Mouse (Mus musculus) lung, postnatal 0 days (tissue): ENCODE data around the gene Garnl3. TPM values are rescaled to one million over a fixed set of nuclear protein-coding genes. Genes with fewer than 3 reads are reported as not detected.

Source experiments
- ATAC-seq: fragments of 200-750 bp; cut with Nextera tagmentation; 2 replicates; pipeline ENCODE4 v1.8.0; 2017; ENCODE audit warnings: moderate library complexity
- DNase-seq: peaks from one replicate; pipeline ENCODE4 v3.0.0-alpha.2; 2016; ENCODE audit warnings: low spot score
- H3K27ac ChIP-seq: fragments of 300-500 bp; sonication (generic); 2 replicates; pipeline ENCODE4 v1.5.1; 2014; ENCODE audit warnings: antibody characterized with exemption, mild to moderate bottlenecking, low read length, mixed read lengths
- H3K27me3 ChIP-seq: fragments of 300-500 bp; sonication (generic); replicated peaks from 2 replicates; pipeline ENCODE4 v1.6.1; 2014; ENCODE audit warnings: low read length, mixed read lengths; ENCODE audit not compliant: insufficient read depth
- H3K36me3 ChIP-seq: fragments of 300-500 bp; sonication (generic); 2 replicates; pipeline ENCODE4 v1.6.1; 2014; ENCODE audit warnings: low read length, mixed read lengths; ENCODE audit not compliant: insufficient read depth
- H3K4me1 ChIP-seq: fragments of 300-500 bp; sonication (generic); 2 replicates; pipeline ENCODE4 v1.6.1; 2014; ENCODE audit warnings: antibody characterized with exemption, low read depth, low read length, mixed read lengths; ENCODE audit not compliant: insufficient read depth
- H3K4me2 ChIP-seq: fragments of 300-500 bp; sonication (generic); replicated peaks from 2 replicates; pipeline ENCODE4 v1.6.1; 2014; ENCODE audit warnings: low read depth, mild to moderate bottlenecking, low read length, moderate library complexity, mixed read lengths
- H3K4me3 ChIP-seq: fragments of 300-500 bp; sonication (generic); 2 replicates; pipeline ENCODE4 v1.5.1; 2014; ENCODE audit warnings: low read depth, low read length
- H3K9ac ChIP-seq: fragments of 300-500 bp; sonication (generic); replicated peaks from 2 replicates; pipeline ENCODE4 v1.6.1; 2014; ENCODE audit warnings: low read depth, mild to moderate bottlenecking
- H3K9me3 ChIP-seq: fragments of 300-500 bp; sonication (generic); 2 replicates; pipeline ENCODE4 v1.6.1; 2016; ENCODE audit warnings: low read length, mixed read lengths
- CTCF ChIP-seq: IDR thresholded peaks from 2 replicates; pipeline ENCODE4 v1.5.1; 2016; ENCODE audit warnings: antibody characterized with exemption, mild to moderate bottlenecking
- EP300 ChIP-seq: IDR thresholded peaks from 2 replicates; pipeline ENCODE4 v1.6.1; 2016; ENCODE audit warnings: antibody characterized with exemption, mild to moderate bottlenecking, control low read depth
- WGBS: fragments of 180-500 bp; shearing (Covaris S2); extraction: QIAGEN DNeasy Blood & Tissue Kit; methylation state at CpG from one replicate; pipeline ENCODE4 v1.1.7; 2014; 5-methylcytosine and 5-hydroxymethylcytosine counted together
- polyA plus RNA-seq: library from polyadenylated mRNA; unstranded; fragments of >200 nt; fragmentation: Nextera tagmentation; extraction: Ambion mirVana; gene quantifications from 2 replicates; pipeline ENCODE4 v1.2.1, GENCODE M21; 2015

Garnl3 gene
- polyA plus RNA-seq, 1 experiment from 2014 or later, result 5.9 TPM

GRCm38 (mm10) chr2:32981725-32982271 is 149.7 kb downstream of the Garnl3 start, which contains the start of gene Slc2a8:
Gene Slc2a8, minus strand, starts transcription at chr2:32982083.
- peak; percentile 100 for ATAC-seq
- peaks cover 8% of the 10 kb centered on the region; the same call in 1 of the 2 replicates for H3K4me1 ChIP-seq
- no peak for TF ChIP-seq CTCF
- no peak for TF ChIP-seq EP300
- H3K4me3 ChIP-seq, result peak within 1 kb of the TSS; percentile 71
- H3K27me3 ChIP-seq, result no peaks in the 10 kb centered on the region
- no peaks in the 10 kb centered on the region for H3K36me3 ChIP-seq
- under 1% methylated on average over 47 of the region's 50 CpGs for WGBS
- peak; percentile 97 for DNase-seq
- H3K9ac ChIP-seq, result peak within 1 kb of the TSS; percentile 58
- H3K4me2 ChIP-seq, result peak within 1 kb of the TSS; percentile 100
- no peak within 1 kb of the TSS for H3K27ac ChIP-seq
- H3K9me3 ChIP-seq, result no peaks in the 10 kb centered on the region

GRCm38 (mm10) chr2:32981281-32981680 is 150.2 kb downstream of the Garnl3 start:
- H3K27me3 ChIP-seq, result no peaks in the 10 kb centered on the region
- peaks cover 8% of the 10 kb centered on the region; the same call in 1 of the 2 replicates for H3K4me1 ChIP-seq
- peak overlapping the region; percentile 71 for H3K4me3 ChIP-seq
- peak; percentile 23 for ATAC-seq
- no peak for TF ChIP-seq EP300
- TF ChIP-seq CTCF, result no peak
- peak overlapping the region; percentile 100 for H3K4me2 ChIP-seq
- no peaks in the 10 kb centered on the region for H3K36me3 ChIP-seq
- under 1% methylated on average over 20 of the region's 23 CpGs for WGBS
- H3K9ac ChIP-seq, result peak overlapping the region; percentile 58
- H3K9me3 ChIP-seq, result no peaks in the 10 kb centered on the region
- no peak overlapping the region for H3K27ac ChIP-seq
- no peak for DNase-seq

DNA sequence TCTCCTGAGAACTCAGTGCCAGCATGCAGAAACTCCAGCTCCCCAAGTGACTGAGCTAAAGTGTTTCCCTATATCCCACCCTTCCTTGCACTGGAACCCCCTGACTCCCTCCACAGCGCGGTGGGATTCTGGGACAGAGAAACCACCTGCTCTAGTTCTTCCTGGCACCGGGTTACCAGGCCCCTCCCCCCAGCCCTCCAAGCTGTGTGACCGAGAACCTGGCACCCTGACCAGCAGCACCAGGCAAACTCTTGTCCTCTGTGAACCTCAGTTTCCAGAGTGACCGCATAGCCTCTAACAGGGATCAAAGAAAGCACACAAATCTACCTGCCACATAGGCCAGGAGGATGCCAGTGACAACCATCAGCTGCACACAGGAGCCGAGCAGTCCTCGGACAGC is 151.8 kb downstream of the Garnl3 start:
- Histone ChIP-seq H3K4me1 (peaks cover 8% of the 10 kb centered on the region; the same call in 1 of the 2 replicates), H3K4me3 (no peak overlapping the region), H3K4me2 (no peak overlapping the region), H3K36me3 (no peaks in the 10 kb centered on the region), H3K27me3 (no peaks in the 10 kb centered on the region), H3K27ac (no peak overlapping the region), H3K9ac (no peak overlapping the region), H3K9me3 (no peaks in the 10 kb centered on the region)
- WGBS, result 85% methylated on average over 7 of the region's 7 CpGs
- no peak for DNase-seq
- TF ChIP-seq EP300 (no peak), CTCF (no peak)
- no peak for ATAC-seq

- TF ChIP-seq EP300, result no peak
- TF ChIP-seq CTCF, result no peak
- 76% methylated on average over 3 of the region's 3 CpGs for WGBS
- H3K4me2 ChIP-seq, result no peak overlapping the region
Measured at GRCm38 (mm10) chr2:32978675-32979074, 152.8 kb downstream of the Garnl3 start.

DNA sequence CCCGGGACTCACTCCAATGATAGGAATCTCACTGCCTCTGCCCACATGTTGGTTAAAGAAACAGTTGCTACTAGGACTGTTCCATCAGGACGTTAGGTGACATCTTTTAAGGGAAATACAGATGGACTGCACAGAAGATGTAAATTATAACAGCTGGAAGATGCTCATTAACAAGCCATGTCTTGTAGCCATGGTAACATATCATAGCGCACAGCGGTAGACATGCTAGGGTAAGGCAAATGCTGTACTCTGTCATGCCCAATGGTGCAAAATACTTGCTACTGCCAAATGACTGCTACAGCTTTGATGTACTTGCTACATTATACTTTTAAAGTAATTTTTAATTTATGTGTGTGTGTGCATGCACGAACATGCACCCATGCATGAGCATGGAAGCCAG is 154.3 kb downstream of the Garnl3 start:
- H3K36me3 ChIP-seq, result peaks cover 3% of the 10 kb centered on the region; the same call in 1 of the 2 replicates
- H3K4me2 ChIP-seq, result no peak overlapping the region
- 82% methylated on average over 5 of the region's 5 CpGs for WGBS
- H3K4me1 ChIP-seq, result peaks cover 4% of the 10 kb centered on the region; the same call in 1 of the 2 replicates
- no peaks in the 10 kb centered on the region for H3K27me3 ChIP-seq
- no peak overlapping the region for H3K4me3 ChIP-seq
- no peak overlapping the region for H3K9ac ChIP-seq
- DNase-seq (no peak), ATAC-seq (no peak)
- TF ChIP-seq EP300, result no peak
- no peak for TF ChIP-seq CTCF
- no peaks in the 10 kb centered on the region for H3K9me3 ChIP-seq
- no peak overlapping the region for H3K27ac ChIP-seq

More at GRCm38 (mm10) chr2:32978675-32979074, 152.8 kb downstream of the Garnl3 start:
- H3K4me3 ChIP-seq, result no peak overlapping the region
- H3K36me3 ChIP-seq, result 0 out of 2 replicates have a peak, but pooled peaks cover 3% of the 10 kb centered on the region
- H3K4me1 ChIP-seq, result peaks cover 8% of the 10 kb centered on the region; the same call in 1 of the 2 replicates
- no peaks in the 10 kb centered on the region for H3K27me3 ChIP-seq
- no peak for ATAC-seq
- no peak overlapping the region for H3K9ac ChIP-seq
- no peak for DNase-seq
- H3K9me3 ChIP-seq, result no peaks in the 10 kb centered on the region
- H3K27ac ChIP-seq, result no peak overlapping the region

DNA sequence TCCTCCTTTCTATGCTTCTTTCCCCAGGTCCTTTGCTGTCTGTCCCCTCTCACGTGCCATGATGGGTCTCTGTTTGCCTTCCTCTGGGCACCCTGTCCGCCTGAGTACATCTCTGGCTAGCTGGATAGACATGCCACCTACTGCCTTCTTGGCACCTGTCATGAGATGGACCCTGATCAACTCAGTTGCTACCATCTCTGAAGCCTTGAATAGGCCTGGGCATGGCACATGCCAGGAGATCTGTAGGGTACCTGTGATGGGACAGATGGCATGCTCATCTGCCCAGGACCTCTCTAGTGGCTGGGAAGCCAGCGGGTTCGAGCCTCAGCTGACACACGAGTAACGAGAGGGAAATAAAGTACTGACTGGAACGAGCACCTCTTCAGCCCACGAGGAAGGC is 157.2 kb downstream of the Garnl3 start:
- DNase-seq (no peak), ATAC-seq (no peak)
- no peaks in the 10 kb centered on the region for H3K27me3 ChIP-seq
- 88% methylated on average over 8 of the region's 8 CpGs for WGBS
- no peak overlapping the region for H3K4me2 ChIP-seq
- peaks cover 3% of the 10 kb centered on the region; the same call in 1 of the 2 replicates for H3K36me3 ChIP-seq
- no peak overlapping the region for H3K27ac ChIP-seq
- H3K4me3 ChIP-seq, result no peak overlapping the region
- H3K9me3 ChIP-seq, result no peaks in the 10 kb centered on the region
- no peaks in the 10 kb centered on the region for H3K4me1 ChIP-seq
- TF ChIP-seq EP300, result no peak
- TF ChIP-seq CTCF, result no peak
- no peak overlapping the region for H3K9ac ChIP-seq
